Mouse (Mus musculus): ENCODE data around the gene Nrde2. TPM values are rescaled to one million over a fixed set of nuclear protein-coding genes. Genes with fewer than 3 reads are reported as not detected.
"Not testable (repeated sequence)": the region's sequence is repeated elsewhere in the genome, so short reads cannot be mapped to it uniquely, and the experiment has no call there.

Gene Nrde2
- total RNA-seq (2021) = 10 to 100 TPM; 14.8 to 19.4 TPM
- long read RNA-seq, experiment 1, transcript Nrde2-201 (14 exons, 3,718 nt) = major isoform, 9 of 28 reads
- long read RNA-seq, experiment 1, partial matches to known transcripts = 9 of 28 reads
- long read RNA-seq, experiment 1, other reads (novel, unspliced or antisense) = 10 of 28 reads
- long read RNA-seq, experiment 2, partial matches to known transcripts = 2 of 7 reads
- long read RNA-seq, experiment 2, other reads (novel, unspliced or antisense) = 4 of 7 reads

- peak; percentile 88 for DNase-seq
Observed at GRCm38 (mm10) chr12:100159261-100159975, at the start of gene Nrde2. TSS of gene Nrde2 (minus strand) at chr12:100159653.

DNA sequence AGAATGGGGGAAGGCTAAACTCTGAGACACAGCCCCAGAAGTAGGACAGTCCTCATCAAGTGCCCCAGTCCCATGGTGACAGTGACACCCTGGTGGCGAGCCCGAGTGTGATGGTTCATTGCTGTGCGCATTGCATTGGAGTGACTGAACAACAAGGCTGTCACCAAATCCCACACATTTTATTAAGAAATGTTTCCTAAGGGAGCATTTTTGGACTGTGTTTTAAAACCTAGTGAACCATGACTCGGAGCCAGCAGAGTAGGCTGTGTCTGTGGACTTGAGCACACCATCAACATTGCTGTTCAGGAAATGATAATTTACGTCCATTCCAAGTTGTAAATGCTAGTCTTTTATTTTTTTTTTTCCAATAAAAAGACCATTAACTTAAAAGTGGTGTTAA is 47.5 kb upstream of the Nrde2 start:
- no peak for DNase-seq

DNA sequence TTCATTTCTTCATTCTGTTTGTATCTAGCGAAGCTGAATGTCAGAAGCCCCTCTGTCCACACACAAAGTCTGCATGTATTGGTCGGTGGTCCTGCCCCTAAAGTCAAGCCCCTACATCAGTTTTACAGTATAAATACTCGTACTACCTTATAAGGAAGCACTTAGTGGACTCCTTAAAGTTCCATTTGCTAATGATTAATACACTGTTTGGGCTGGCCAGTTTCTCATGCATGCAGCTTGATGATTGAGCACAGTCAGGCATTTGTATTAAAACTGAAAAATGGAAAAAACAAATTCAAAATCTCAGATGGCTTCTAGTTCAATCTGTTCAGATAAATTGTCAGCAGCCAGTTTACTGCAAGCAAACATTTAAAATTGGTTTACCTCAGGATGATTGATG is 47.1 kb upstream of the Nrde2 start:
- DNase-seq = no peak

DNA sequence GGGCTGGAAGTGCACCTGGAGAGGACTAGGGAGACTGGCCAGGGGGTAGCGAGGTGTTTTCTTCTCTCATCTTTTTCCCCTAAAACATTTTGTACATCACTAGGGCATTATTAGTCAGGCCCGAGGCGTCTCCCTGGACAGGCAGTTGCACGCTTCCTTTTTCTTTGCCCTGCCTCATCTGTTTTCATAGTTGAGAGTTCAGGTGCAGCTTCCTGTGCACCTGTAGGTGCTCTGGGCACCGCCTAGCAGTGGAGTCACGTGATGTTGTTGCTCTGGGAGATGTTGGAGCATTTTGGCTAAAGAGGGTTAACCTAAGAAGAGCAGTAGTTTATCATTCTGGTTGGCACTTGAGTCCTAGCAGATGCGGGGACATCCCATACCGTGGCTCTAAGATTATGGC is 45.7 kb upstream of the Nrde2 start:
- DNase-seq = no peak

DNA sequence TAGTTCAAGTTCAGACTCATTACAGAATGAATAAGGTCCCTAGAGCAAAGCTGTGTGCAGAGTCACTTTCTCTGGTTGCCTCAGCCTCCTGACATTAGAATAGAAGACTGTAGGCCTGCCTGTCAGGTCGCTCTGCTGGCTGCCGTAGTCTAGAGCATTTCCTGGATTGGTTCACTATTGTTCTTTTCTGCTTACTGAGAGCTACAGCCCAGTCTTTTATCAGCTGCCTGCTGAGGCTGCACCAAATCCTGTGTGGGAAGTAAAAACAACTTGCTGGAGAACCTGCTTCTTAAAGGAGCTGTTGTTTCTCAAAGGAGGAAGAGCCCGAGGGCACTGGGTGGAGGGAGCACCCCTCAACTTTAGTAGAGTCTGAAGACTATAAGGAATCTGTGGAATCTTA is 44.3 kb upstream of the Nrde2 start:
- no peak for DNase-seq

DNA sequence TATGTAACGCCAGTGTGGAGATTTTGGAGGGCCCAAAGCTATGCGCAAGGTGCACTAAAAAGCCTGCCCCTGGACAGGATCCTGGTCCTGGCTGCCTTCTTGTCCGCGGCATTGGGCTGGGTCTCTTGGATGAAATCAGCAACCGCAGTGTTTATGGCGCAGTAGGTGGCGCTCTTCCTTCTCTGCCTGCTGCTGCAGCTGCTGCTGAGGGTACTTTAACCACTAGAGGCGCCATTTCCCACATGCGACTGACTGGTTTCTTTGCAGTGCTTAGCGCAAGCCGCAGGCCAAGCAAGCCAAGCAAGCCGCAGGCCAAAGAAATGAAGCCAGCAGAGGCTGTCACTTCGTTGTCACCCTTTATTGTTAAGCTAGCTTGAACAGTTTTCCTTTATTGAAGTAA is 42.4 kb upstream of the Nrde2 start:
- DNase-seq = peak; percentile 92

GRCm38 (mm10) chr12:100201363-100201711 is 41.9 kb upstream of the Nrde2 start:
- no peak for DNase-seq

DNA sequence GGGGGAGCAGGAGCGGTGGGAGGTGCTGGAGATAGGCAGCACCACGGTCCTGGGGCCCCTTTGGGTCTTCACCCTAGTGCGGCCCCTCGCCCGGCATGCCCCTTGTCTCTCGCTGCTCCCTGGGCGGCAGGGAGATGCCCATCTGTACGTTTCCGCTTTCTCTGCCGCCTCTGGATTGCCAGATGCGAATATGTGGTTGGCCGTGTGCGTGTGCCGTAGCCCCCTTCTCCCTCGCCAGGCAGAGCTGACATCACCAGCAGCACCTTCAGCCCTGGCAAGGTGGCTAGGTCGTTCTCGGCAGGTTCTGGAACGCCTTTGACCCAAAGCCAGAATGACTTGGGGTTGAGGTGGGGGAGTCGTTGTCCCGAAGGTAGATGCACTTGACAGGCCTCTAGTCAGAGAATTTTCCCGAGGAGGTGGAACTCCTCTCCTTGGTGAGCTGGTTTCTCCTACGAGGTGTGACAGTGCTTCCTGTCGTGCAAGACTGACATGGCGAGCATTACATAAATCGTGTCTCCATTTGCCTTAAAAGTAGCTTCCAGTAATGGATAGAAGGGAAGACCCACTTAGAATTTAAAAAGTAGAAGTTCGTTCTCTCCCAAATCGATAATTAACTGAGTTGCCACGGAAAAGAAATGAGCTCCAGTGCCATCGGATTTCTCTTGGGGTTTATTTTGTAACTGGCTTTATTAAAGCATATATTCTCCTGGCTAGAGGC is 41.4 kb upstream of the Nrde2 start:
- DNase-seq = no peak

- peak; percentile 79 for DNase-seq
Observed at GRCm38 (mm10) chr12:100199891-100200644, 40.6 kb upstream of the Nrde2 start.

DNA sequence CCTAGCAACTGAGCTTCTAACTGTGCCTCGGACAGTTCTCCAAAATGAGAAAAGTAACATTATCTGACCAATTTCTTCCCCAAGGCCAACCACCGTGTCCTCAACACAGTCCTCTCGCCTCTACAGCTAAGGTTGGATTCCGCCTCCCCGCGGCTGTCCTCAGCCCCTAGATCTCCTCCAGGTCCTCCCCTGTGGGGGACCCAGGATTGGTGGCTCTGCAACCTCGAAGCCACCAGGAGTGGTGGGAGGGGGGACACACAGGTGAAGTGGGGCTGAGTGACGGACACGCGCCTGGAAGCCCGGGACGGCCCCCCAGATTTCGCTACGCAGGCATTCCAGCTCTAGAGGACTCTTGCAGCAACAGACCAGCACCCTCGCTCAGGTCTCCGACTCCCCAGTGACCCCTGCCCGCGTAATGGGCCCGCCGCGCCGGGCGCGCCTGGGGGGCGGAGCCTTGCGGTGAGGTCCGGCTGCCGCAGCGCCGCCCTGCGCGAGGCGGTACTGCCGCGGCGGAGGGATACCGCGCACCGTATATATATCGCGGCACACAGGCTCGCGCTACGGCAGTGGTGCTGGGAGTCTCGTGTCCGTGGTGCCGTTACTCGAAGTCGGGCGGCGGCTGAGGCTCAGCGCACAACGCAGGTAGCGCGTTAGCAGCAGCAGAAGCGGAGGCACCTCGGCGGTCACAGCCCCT is 39.7 kb upstream of the Nrde2 start, which contains the start of gene Calm1:
TSS of gene Calm1 (plus strand) at position 469 of the 694 bp plus-strand sequence.
- DNase-seq = peak; percentile 98

- DNase-seq = peak; percentile 53
Observed at GRCm38 (mm10) chr12:100196786-100197185, 37.3 kb upstream of the Nrde2 start.

- DNase-seq = no peak
Observed at GRCm38 (mm10) chr12:100194181-100194580, 34.7 kb upstream of the Nrde2 start.

DNA sequence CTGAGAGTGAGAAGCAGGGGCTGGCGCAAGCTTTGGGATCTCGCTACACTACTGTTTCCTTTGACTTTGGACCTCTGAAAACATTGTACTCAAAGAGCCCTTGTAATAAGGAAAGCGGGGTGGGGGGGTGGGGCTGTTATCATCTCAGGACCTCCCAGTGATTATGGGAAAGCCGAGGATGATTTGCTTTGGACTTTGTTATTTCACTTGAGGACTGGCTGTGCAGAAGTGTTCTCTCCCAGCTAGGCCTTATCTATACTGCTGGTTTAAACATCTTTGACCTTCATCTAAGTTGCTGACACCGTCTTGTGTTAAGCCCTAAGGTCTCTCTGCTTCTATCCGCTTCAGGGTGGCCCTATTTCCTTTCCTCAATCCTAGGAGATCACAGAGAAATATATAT is 31.3 kb upstream of the Nrde2 start:
- DNase-seq = no peak

- DNase-seq = peak; percentile 52
Observed at GRCm38 (mm10) chr12:100187756-100188430, 28.4 kb upstream of the Nrde2 start.

DNA sequence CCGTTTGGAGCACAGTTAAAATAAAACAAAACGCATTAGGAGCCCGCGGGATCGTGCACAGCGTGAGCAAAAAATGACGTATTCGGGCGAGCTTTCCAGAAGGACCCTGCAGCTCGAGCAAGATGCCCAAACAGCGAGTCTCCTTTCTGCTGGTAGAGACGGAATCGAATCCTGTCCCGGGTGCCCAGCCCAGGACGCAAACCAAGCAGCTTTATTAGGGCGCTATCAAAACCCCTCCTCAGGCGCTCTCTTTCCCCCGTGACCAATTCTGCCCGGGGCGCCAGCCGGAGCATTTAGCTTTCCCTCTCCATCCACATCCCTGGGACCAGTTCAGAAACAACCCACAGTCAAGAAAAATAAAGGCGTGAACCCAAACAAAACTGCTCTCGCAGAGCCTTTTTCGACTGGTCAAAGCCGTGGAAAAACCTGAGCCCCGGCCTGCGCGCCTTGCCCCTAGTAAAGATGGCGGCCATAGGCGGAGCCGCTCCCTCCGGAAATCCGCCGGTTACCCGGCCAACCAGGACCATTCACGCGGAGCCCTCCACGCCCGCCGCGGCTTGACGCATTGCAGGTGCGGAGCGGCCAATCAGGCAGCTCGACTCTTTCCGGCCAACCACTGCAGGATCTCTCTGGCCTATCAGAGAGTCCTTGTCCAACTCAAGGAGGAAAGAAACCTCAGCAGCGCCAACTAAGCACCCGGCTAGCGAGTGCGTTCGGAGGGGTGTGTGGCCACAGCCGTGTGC is 27.7 kb upstream of the Nrde2 start:
- peak; percentile 99 for DNase-seq

DNA sequence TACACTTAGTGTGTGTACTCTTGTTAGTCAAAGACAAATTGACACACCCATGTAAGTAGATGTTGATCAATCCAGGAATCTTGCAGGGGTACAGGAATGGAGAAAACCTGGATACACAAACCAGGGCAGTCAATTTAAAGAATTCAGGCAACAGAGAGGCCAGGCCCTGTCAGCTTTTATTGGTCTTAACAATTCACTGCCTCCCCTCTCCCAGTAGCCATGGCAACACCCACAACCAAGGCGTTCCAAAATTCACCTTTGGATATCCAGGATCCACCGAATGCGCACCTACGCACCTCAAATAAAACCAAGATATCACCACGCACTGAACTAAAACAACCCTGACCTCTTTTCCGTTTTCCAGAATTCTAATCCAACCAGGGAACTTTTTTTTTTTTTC is 26.9 kb upstream of the Nrde2 start:
- DNase-seq = peak; percentile 36

DNA sequence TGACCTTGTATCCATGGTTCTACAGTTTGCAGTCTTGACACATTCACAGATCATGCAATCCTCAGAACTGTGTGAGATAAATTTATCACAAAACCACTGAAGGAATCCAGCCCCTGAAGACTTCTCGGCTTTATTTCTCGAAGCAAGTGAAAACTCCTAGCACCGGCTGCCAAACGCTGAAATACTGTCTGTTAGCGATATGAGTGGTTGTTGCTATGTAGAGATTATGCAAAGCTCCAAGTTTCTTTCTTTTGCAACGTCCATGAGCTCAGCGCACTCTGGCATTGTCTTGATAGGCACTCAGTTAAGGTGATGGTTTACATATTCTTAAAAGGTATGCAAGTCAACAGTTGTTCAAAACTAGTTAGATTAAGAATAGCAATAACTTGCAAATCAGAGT is 26.4 kb upstream of the Nrde2 start:
- peak; percentile 21 for DNase-seq

- DNase-seq = not testable (repeated sequence)
Observed at GRCm38 (mm10) chr12:100184976-100185375, 25.5 kb upstream of the Nrde2 start.

DNA sequence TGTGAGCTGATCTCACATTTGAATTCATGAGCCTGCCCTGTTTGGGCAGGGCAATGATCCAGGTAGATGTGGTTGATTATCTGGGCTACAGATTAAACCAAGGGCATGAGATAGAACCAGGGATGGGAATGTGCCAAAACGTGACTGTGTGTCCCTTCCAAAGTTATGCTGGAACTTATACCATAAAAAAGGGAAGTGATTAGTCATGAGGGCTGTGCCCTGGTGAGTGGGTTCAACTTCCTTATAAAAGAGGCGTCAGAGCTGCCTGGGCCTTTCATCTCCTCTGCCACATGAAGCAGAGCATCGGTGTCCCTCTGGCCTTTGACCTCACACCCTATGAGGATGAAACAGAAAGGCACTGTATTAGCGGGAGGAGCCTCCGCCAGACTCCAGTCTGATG is 24.5 kb upstream of the Nrde2 start:
- no peak for DNase-seq

GRCm38 (mm10) chr12:100182676-100183075 is 23.2 kb upstream of the Nrde2 start:
- DNase-seq = no peak

DNA sequence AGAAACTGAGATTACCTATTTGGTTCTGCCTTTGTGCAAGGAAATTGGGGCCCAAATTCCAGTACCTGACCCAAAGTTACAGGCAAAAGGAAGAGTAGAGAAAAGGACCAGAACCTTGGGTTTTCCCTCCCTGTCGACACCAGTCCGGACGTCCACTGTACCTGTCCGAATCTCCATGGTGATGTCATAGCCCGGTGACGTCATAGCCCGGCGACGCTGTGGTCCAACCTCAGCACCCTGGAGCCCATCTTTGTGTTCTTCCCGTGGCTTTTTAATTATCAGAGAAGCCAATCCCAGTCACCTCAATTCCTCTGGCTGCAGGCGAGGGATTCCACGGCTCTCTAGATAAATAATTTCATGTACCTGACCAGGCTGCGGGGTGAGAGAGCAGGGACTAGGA is 21.3 kb upstream of the Nrde2 start:
- no peak for DNase-seq
